Mouse (Mus musculus): ENCODE measurements around the gene Hist3h2a.

Hist3h2a gene

DNA sequence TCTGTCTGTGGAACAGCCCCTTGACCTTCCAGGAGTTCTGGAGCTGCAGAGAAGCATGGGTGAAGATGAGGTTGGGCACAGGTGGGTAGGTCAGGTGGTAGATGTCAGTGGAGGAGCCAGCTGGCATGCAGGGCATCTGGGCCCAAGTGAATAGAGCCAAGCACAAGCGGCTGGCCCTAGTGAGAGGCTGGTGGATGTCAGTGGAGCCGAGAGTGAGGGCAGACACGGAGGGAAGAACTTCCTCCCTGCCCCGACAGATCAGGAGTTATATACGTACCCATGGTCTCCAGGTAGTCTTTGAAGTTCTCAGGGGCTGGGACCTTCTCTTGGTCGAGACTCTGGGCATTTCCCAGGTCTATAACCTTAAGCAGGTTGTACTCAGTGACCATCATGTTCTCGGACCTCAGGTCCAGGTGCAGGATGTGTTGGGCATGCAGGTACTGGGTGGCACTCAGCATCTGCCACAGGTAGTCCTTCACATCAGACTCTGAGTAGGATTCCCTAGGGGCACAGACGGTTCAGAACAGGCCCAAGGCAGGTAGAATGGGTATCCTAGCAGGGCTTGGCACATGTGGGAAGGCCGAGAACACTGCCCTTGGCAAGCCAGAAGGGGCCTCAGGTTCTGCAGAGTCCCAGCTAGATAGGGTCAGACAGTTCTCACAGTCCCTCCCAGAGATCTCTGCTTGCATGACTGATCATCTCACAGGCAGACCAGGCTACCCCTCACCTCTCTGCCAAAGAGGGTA is 40.7 kb downstream of the Hist3h2a start:
- DNase-seq = peak; percentile 94

- DNase-seq = peak; percentile 95
Observed at GRCm38 (mm10) chr11:58995807-58996370, 41.4 kb downstream of the Hist3h2a start.

GRCm38 (mm10) chr11:58997541-58997940 is 43.1 kb downstream of the Hist3h2a start:
- peak; percentile 91 for DNase-seq

GRCm38 (mm10) chr11:58999158-58999557 is 44.7 kb downstream of the Hist3h2a start:
- DNase-seq = peak; percentile 99

- peak; percentile 90 for DNase-seq
Observed at GRCm38 (mm10) chr11:58999830-59000229, 45.3 kb downstream of the Hist3h2a start.

GRCm38 (mm10) chr11:59000635-59001034 is 46.1 kb downstream of the Hist3h2a start:
- peak; percentile 91 for DNase-seq

- DNase-seq = peak; percentile 96
Observed at GRCm38 (mm10) chr11:59002327-59003079, 48.0 kb downstream of the Hist3h2a start.
